Mouse (Mus musculus) CH12.LX (cell line): ENCODE data around the gene Slc24a3.

Experiments used
- CTCF ChIP-seq, 2 experiments: IDR thresholded peaks in 1 of 2; conservative IDR thresholded peaks in 1 of 2; 2 replicates each; pipeline ENCODE4 v1.5.1; 2011 to 2012; ENCODE audit warnings: low read depth in 2 of 2, low read length in 2 of 2, improper control_type of control experiment in 1 of 2, inconsistent platforms in 1 of 2, mild to moderate bottlenecking in 1 of 2, moderate library complexity in 1 of 2
- E2F4 ChIP-seq: IDR thresholded peaks from 2 replicates; pipeline ENCODE4 v1.6.1; 2011; ENCODE audit warnings: low read depth, low read length, improper control_type of control experiment; ENCODE audit not compliant: insufficient replicate concordance
- EP300 ChIP-seq: IDR thresholded peaks from 2 replicates; pipeline ENCODE4 v1.6.1; 2011; ENCODE audit warnings: low read length, improper control_type of control experiment
- ETS1 ChIP-seq: conservative IDR thresholded peaks from 2 replicates; pipeline ENCODE4 v1.6.1; 2012; ENCODE audit warnings: low read depth, mild to moderate bottlenecking, inconsistent platforms, low read length, improper control_type of control experiment, moderate library complexity
- MAZ ChIP-seq: IDR thresholded peaks from 2 replicates; pipeline ENCODE4 v1.6.1; 2012; ENCODE audit warnings: low read depth, mild to moderate bottlenecking, inconsistent platforms, low read length, improper control_type of control experiment, moderate library complexity
- NELFE ChIP-seq: IDR thresholded peaks from 2 replicates; pipeline ENCODE4 v1.6.1; 2011; ENCODE audit warnings: low read depth, low read length, improper control_type of control experiment
- POLR2A ChIP-seq: IDR thresholded peaks from 2 replicates; pipeline ENCODE4 v1.6.1; 2011; ENCODE audit warnings: low read depth, mild to moderate bottlenecking, improper control_type of control experiment, low read length
- TBP ChIP-seq: conservative IDR thresholded peaks from 2 replicates; pipeline ENCODE4 v1.6.1; 2011; ENCODE audit warnings: low read depth, low read length, improper control_type of control experiment
- USF1 ChIP-seq: IDR thresholded peaks from 2 replicates; pipeline ENCODE4 v1.6.1; 2014; ENCODE audit warnings: low read depth, mild to moderate bottlenecking, inconsistent platforms, low read length, improper control_type of control experiment
- USF2 ChIP-seq: conservative IDR thresholded peaks from 2 replicates; pipeline ENCODE4 v1.6.1; 2011; ENCODE audit warnings: low read depth, low read length, improper control_type of control experiment
- ZNF384 ChIP-seq: IDR thresholded peaks from 2 replicates; pipeline ENCODE4 v1.6.1; 2012; ENCODE audit warnings: low read depth, low read length, improper control_type of control experiment, inconsistent platforms

DNA sequence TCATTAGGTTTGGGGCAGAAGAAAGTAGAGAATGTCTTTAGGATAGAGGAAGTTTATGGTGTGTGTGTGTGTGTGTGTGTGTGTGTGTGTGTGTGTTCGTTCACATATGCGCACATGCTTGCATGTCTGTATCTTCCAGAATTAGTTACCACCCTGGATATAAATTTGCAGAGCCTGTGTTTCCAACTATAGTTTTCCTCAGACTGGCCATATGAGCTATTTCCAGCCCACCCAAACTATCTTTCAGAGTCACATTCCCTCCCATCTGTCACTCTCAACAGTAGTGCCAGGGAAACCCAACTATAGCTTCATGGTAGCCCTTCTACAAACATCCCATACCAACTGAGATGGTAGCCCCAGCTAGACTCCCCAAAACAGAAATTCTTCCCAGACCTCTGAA, 250.2 kb downstream of the Slc24a3 start:
- TF ChIP-seq MAZ (no peak), POLR2A (no peak), EP300 (no peak), CTCF (conservative IDR thresholded peaks at IDR 0.05 in 1 of 2, IDR thresholded peaks at IDR 0.05 in 1 of 2; ENCODE audit: low read depth in 2 of 2, low read length in 2 of 2) (no peak), USF2 (no peak), ETS1 (no peak), TBP (no peak), E2F4 (no peak), USF1 (no peak), ZNF384 (no peak), NELFE (no peak)
